Mouse (Mus musculus): ENCODE results near the gene Bfar. TPM values are rescaled to one million over a fixed set of nuclear protein-coding genes. Genes with fewer than 3 reads are reported as not detected.
"Not testable (repeated sequence)": the region's sequence is repeated elsewhere in the genome, so short reads cannot be mapped to it uniquely, and the experiment has no call there.

Bfar gene
- polyA plus RNA-seq, 1 experiment from 2014 or later: 36.0 TPM

DNA sequence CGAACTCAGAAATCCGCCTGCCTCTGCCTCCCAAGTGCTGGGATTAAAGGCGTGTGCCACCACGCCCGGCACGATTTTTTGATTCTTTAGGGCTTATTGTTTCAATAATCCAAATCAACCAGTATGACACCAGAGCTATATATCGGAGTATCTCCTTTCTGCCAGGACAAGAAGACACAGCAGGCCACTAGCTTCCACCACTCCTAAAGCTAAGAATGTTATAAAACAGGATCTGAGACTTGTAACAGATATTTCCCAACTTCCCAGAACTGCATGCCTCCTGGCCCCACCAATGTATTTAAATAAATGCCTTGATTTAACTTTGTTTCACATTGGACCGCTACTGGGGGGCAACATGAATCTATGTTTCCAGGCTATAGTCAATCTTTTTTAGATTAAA lies 76.0 kb downstream of the Bfar start:
- Histone ChIP-seq H3K9ac (ENCODE audit: low read depth, low read length) (no peak overlapping the region), H3K4me1 (replicated peaks; ENCODE audit: insufficient read depth, low read length) (no peaks in the 10 kb centered on the region), H3K4me3 (replicated peaks; ENCODE audit: low read depth, low read length) (no peak overlapping the region), H3K9me3 (replicated peaks; ENCODE audit: low read length) (no peaks in the 10 kb centered on the region), H3K36me3 (ENCODE audit: insufficient read depth, low read length) (no peaks in the 10 kb centered on the region), H3K4me2 (ENCODE audit: low read length) (no peak overlapping the region), H3K27ac (no peak overlapping the region), H3K27me3 (ENCODE audit: insufficient read depth, low read length) (no peaks in the 10 kb centered on the region)
- DNase-seq (ENCODE audit: low spot score): no peak
- no peak for ATAC-seq (replicated peaks; ENCODE audit: low FRiP score, low read depth)
- 95% methylated on average over 8 of the region's 8 CpGs for WGBS
- TF ChIP-seq CTCF (IDR thresholded peaks at IDR 0.05; ENCODE audit: low read depth): no peak

DNA sequence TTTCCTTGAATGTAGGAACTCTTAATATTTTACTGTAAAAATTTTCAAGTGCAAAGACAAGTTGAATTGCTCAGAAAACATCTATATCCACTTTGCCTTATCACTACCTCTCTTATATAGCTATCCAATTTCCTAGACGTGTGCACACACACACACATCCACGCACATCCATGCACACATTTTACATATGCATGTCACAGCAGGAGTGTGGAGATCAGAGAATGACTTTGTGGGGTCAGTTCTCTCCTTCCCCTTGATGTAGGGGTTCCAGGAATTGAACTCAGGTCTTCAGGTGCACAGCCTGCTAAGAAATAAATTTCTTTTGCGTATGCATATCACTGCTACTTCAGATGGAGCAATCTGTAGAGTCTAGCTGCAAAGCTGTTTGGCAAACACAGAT lies 76.5 kb downstream of the Bfar start:
- Histone ChIP-seq H3K4me2 (ENCODE audit: low read length) (no peak overlapping the region), H3K9me3 (replicated peaks; ENCODE audit: low read length) (no peaks in the 10 kb centered on the region), H3K36me3 (ENCODE audit: insufficient read depth, low read length) (no peaks in the 10 kb centered on the region), H3K27me3 (ENCODE audit: insufficient read depth, low read length) (no peaks in the 10 kb centered on the region), H3K9ac (ENCODE audit: low read depth, low read length) (no peak overlapping the region), H3K27ac (no peak overlapping the region), H3K4me1 (replicated peaks; ENCODE audit: insufficient read depth, low read length) (no peaks in the 10 kb centered on the region), H3K4me3 (replicated peaks; ENCODE audit: low read depth, low read length) (no peak overlapping the region)
- 76% methylated on average over 3 of the region's 3 CpGs for WGBS
- DNase-seq (ENCODE audit: low spot score) (no peak), ATAC-seq (replicated peaks; ENCODE audit: low FRiP score, low read depth) (no peak)
- no peak for TF ChIP-seq CTCF (IDR thresholded peaks at IDR 0.05; ENCODE audit: low read depth)

DNA sequence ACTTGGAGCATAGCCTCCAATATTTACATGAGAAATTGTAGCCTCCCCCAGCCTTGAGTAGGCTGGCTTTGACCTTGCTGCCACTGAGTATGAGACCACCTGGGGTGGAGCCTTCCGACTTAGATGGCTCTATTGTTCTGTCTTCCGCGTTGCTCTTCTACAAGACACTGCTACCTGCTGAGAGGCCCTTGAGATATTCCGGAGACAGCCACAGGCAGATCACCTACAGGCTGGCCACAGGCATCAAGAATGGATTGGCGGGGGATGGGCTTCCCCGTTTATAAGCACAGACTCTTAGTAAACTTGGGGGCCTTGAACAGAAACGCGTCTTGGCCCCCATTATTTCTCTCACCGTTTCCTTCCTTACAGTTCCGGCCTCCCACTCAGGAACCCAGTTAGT lies 77.2 kb downstream of the Bfar start:
- not testable (repeated sequence) for H3K9me3 ChIP-seq (replicated peaks; ENCODE audit: low read length); H3K36me3 ChIP-seq (ENCODE audit: insufficient read depth, low read length); DNase-seq (ENCODE audit: low spot score); H3K4me2 ChIP-seq (ENCODE audit: low read length); H3K4me3 ChIP-seq (replicated peaks; ENCODE audit: low read depth, low read length); H3K9ac ChIP-seq (ENCODE audit: low read depth, low read length); H3K4me1 ChIP-seq (replicated peaks; ENCODE audit: insufficient read depth, low read length); ATAC-seq (replicated peaks; ENCODE audit: low FRiP score, low read depth); H3K27me3 ChIP-seq (ENCODE audit: insufficient read depth, low read length); H3K27ac ChIP-seq
- WGBS: 25% methylated on average over 10 of the region's 10 CpGs

DNA sequence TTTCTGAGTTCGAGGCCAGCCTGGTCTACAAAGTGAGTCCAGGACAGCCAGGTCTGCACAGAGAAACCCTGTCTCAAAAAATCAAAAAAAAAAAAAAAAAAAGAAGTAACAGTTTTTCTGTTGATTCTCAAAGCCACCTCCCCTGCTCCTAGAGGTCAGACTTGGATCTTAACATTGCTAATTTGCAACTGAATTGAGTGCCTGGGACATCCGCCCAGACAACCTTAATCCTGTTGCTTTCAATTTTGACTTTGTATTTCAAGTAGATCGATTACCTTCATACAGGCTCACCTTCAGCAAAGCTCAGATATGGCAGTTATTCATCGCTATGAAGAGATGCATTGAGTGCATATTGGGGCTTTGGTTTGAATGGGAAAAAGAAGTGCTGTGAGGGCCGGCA lies 77.6 kb downstream of the Bfar start:
- no peaks in the 10 kb centered on the region for H3K4me1 ChIP-seq (replicated peaks; ENCODE audit: insufficient read depth, low read length)
- no peak overlapping the region for H3K9ac ChIP-seq (ENCODE audit: low read depth, low read length)
- no peak overlapping the region for H3K4me2 ChIP-seq (ENCODE audit: low read length)
- ATAC-seq (replicated peaks; ENCODE audit: low FRiP score, low read depth) (no peak), DNase-seq (ENCODE audit: low spot score) (no peak)
- no peak overlapping the region for H3K27ac ChIP-seq
- H3K9me3 ChIP-seq (replicated peaks; ENCODE audit: low read length): no peaks in the 10 kb centered on the region
- no peak for TF ChIP-seq CTCF (IDR thresholded peaks at IDR 0.05; ENCODE audit: low read depth)
- 57% methylated on average over 5 of the region's 5 CpGs for WGBS
- H3K36me3 ChIP-seq (ENCODE audit: insufficient read depth, low read length): no peaks in the 10 kb centered on the region
- no peaks in the 10 kb centered on the region for H3K27me3 ChIP-seq (ENCODE audit: insufficient read depth, low read length)
- no peak overlapping the region for H3K4me3 ChIP-seq (replicated peaks; ENCODE audit: low read depth, low read length)

DNA sequence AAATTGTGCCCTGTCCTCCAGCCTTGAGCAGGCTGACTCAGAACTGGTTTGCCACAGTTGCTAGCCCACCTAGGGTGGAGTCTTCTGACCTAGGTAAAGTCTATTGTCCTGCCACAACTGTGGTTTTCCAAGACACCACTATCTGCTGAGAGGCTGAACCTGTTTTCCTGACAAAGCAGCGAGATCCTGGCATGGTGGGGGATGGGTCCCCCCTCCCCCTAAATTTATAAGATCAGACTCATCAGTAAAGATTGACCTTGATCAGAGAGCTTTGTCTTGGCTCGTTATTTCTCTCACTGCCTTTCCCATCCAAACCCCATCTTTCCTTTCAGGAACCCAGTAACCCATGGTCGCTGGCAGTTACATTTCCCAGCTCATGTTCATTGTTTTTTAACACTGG lies 78.3 kb downstream of the Bfar start:
- 65% methylated on average over 3 of the region's 3 CpGs for WGBS
- H3K27me3 ChIP-seq (ENCODE audit: insufficient read depth, low read length): no peaks in the 10 kb centered on the region
- TF ChIP-seq CTCF (IDR thresholded peaks at IDR 0.05; ENCODE audit: low read depth): no peak
- ATAC-seq (replicated peaks; ENCODE audit: low FRiP score, low read depth): no peak
- no peaks in the 10 kb centered on the region for H3K36me3 ChIP-seq (ENCODE audit: insufficient read depth, low read length)
- no peak for DNase-seq (ENCODE audit: low spot score)
- H3K9me3 ChIP-seq (replicated peaks; ENCODE audit: low read length): no peaks in the 10 kb centered on the region
- H3K4me1 ChIP-seq (replicated peaks; ENCODE audit: insufficient read depth, low read length): 0 out of 2 replicates have a peak, but pooled peaks cover 3% of the 10 kb centered on the region
- no peak overlapping the region for H3K27ac ChIP-seq
- H3K4me2 ChIP-seq (ENCODE audit: low read length): no peak overlapping the region
- no peak overlapping the region for H3K4me3 ChIP-seq (replicated peaks; ENCODE audit: low read depth, low read length)
- no peak overlapping the region for H3K9ac ChIP-seq (ENCODE audit: low read depth, low read length)

DNA sequence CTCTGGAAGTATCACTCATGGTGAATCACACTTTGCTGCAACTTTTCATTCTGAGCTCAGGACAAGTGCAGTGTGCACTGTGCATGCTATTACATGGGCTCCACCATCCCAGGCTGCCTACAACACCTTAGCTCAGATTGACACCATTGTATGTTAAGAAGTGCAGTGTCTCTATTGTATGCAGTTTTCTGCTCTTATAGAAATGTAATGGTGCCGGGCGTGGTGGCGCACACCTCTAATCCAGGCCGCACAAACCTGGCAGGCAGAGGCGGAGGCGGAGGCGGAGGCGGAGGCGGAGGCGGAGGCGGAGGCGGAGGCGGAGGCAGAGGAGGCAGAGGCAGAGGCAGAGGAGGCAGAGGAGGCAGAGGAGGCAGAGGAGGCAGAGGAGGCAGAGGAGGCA lies 79.0 kb downstream of the Bfar start:
- DNase-seq (ENCODE audit: low spot score) (no peak), ATAC-seq (replicated peaks; ENCODE audit: low FRiP score, low read depth) (no peak)
- H3K4me1 ChIP-seq (replicated peaks; ENCODE audit: insufficient read depth, low read length): 0 out of 2 replicates have a peak, but pooled peaks cover 6% of the 10 kb centered on the region
- H3K9ac ChIP-seq (ENCODE audit: low read depth, low read length): no peak overlapping the region
- no peaks in the 10 kb centered on the region for H3K27me3 ChIP-seq (ENCODE audit: insufficient read depth, low read length)
- no peaks in the 10 kb centered on the region for H3K9me3 ChIP-seq (replicated peaks; ENCODE audit: low read length)
- H3K27ac ChIP-seq: no peak overlapping the region
- WGBS: 95% methylated on average over 13 of the region's 13 CpGs
- no peak overlapping the region for H3K4me2 ChIP-seq (ENCODE audit: low read length)
- no peaks in the 10 kb centered on the region for H3K36me3 ChIP-seq (ENCODE audit: insufficient read depth, low read length)
- no peak for TF ChIP-seq CTCF (IDR thresholded peaks at IDR 0.05; ENCODE audit: low read depth)
- H3K4me3 ChIP-seq (replicated peaks; ENCODE audit: low read depth, low read length): no peak overlapping the region

Other genes starting within 250 kb of the Bfar start
- 39.9 and 42.8 TPM in 2 replicates for gene Parn, start 3.7 kb upstream of the Bfar start, polyA plus RNA-seq (2015; fragmentation: Nextera tagmentation; extraction: Ambion mirVana)
- 4.2 and 4.5 TPM in 2 replicates for gene 3110001I22Rik, start 71 bp downstream of the Bfar start, polyA plus RNA-seq (2015; fragmentation: Nextera tagmentation; extraction: Ambion mirVana)
- gene Pla2g10, start 59.1 kb downstream of the Bfar start, polyA plus RNA-seq (2015; fragmentation: Nextera tagmentation; extraction: Ambion mirVana): 0.28 TPM in 1 of 2 replicates, not detected in the other
- 47.0 and 51.5 TPM in 2 replicates for gene Rrn3, start 108.8 kb downstream of the Bfar start, polyA plus RNA-seq (2015; fragmentation: Nextera tagmentation; extraction: Ambion mirVana)
- 167 and 169 TPM in 2 replicates for gene Ntan1, start 147.0 kb downstream of the Bfar start, polyA plus RNA-seq (2015; fragmentation: Nextera tagmentation; extraction: Ambion mirVana)
- 58.0 and 59.8 TPM in 2 replicates for gene Pdxdc1, start 231.3 kb downstream of the Bfar start, polyA plus RNA-seq (2015; fragmentation: Nextera tagmentation; extraction: Ambion mirVana)
- gene Mpv17l, start 231.3 kb downstream of the Bfar start, polyA plus RNA-seq (2015; fragmentation: Nextera tagmentation; extraction: Ambion mirVana): 23.7 and 27.6 TPM in 2 replicates